Mouse (Mus musculus): Measurements from ENCODE around the gene Llgl1.

The Llgl1 gene
- long read RNA-seq, experiment 1, full-length matches to known transcripts = 2 of 5 reads
- long read RNA-seq, experiment 1, partial matches to known transcripts = 1 of 5 reads
- long read RNA-seq, experiment 1, other reads (novel, unspliced or antisense) = 2 of 5 reads
- long read RNA-seq, experiment 2, full-length matches to known transcripts = 1 of 6 reads
- long read RNA-seq, experiment 2, partial matches to known transcripts = 3 of 6 reads
- long read RNA-seq, experiment 2, other reads (novel, unspliced or antisense) = 2 of 6 reads

- intact Hi-C loops (cut with DNase I) = loop anchor here (5.0 kb wide), 2 partner anchors 73 to 128 kb away; no protein-coding TSS in a partner anchor
These were observed at the start of gene Llgl1 for GRCm38 (mm10) chr11:60699524-60700075. TSS of gene Llgl1 (plus strand) at chr11:60699723.

- intact Hi-C loops (cut with DNase I) = loop anchor here (5.0 kb wide), 2 partner anchors 76 to 131 kb away; no protein-coding TSS in a partner anchor
These were observed 3.4 kb upstream of the Llgl1 start for GRCm38 (mm10) chr11:60696165-60696564.

GRCm38 (mm10) chr11:60697561-60697960 lies 2.0 kb upstream of the Llgl1 start:
- intact Hi-C loops (cut with DNase I) = loop anchor here (5.0 kb wide), 2 partner anchors 75 to 130 kb away; no protein-coding TSS in a partner anchor

- intact Hi-C loops (cut with DNase I) = loop anchor here (5.0 kb wide), 2 partner anchors 73 to 128 kb away; no protein-coding TSS in a partner anchor
These were observed 558 bp upstream of the Llgl1 start for GRCm38 (mm10) chr11:60698806-60699523.

- intact Hi-C loops (cut with DNase I) = no loop called here
These were observed 1.0 kb downstream of the Llgl1 start for GRCm38 (mm10) chr11:60700320-60701185.

- intact Hi-C loops (cut with DNase I) = no loop called here
These were observed 2.1 kb downstream of the Llgl1 start for GRCm38 (mm10) chr11:60701611-60702010.

- intact Hi-C loops (cut with DNase I) = no loop called here
These were observed 3.6 kb downstream of the Llgl1 start for GRCm38 (mm10) chr11:60703131-60703530.

- intact Hi-C loops (cut with DNase I) = no loop called here
These were observed 4.7 kb downstream of the Llgl1 start for GRCm38 (mm10) chr11:60704023-60704880.

GRCm38 (mm10) chr11:60705255-60705654 lies 5.7 kb downstream of the Llgl1 start:
- intact Hi-C loops (cut with DNase I) = no loop called here

GRCm38 (mm10) chr11:60706076-60706475 lies 6.6 kb downstream of the Llgl1 start:
- intact Hi-C loops (cut with DNase I) = no loop called here

- intact Hi-C loops (cut with DNase I) = no loop called here
These were observed 7.4 kb downstream of the Llgl1 start for GRCm38 (mm10) chr11:60706696-60707480.

- intact Hi-C loops (cut with DNase I) = no loop called here
These were observed 8.1 kb downstream of the Llgl1 start for GRCm38 (mm10) chr11:60707672-60708071.

GRCm38 (mm10) chr11:60708631-60709030 lies 9.1 kb downstream of the Llgl1 start:
- intact Hi-C loops (cut with DNase I) = no loop called here

- intact Hi-C loops (cut with DNase I) = no loop called here
These were observed 10.2 kb downstream of the Llgl1 start for GRCm38 (mm10) chr11:60709481-60710465.

GRCm38 (mm10) chr11:60711218-60711617 lies 11.7 kb downstream of the Llgl1 start:
- intact Hi-C loops (cut with DNase I) = no loop called here

GRCm38 (mm10) chr11:60712040-60712439 lies 12.5 kb downstream of the Llgl1 start:
- intact Hi-C loops (cut with DNase I) = no loop called here

GRCm38 (mm10) chr11:60712639-60713255 lies 13.2 kb downstream of the Llgl1 start:
- intact Hi-C loops (cut with DNase I) = no loop called here

- intact Hi-C loops (cut with DNase I) = no loop called here
These were observed 16.3 kb downstream of the Llgl1 start for GRCm38 (mm10) chr11:60715833-60716232.
